Mouse (Mus musculus) hindlimb bud, embryonic 11.5 days (tissue): ENCODE results near the gene Ccl20.
A peak's percentile ranks its signal among the peaks of the same experiment; 100 is the strongest.

Source experiments
- DNase-seq: peaks from one replicate; pipeline ENCODE4 v3.0.0-alpha.2; 2012; ENCODE audit warnings: low read depth, low spot score; ENCODE audit errors: extremely low spot score

The Ccl20 gene

DNA sequence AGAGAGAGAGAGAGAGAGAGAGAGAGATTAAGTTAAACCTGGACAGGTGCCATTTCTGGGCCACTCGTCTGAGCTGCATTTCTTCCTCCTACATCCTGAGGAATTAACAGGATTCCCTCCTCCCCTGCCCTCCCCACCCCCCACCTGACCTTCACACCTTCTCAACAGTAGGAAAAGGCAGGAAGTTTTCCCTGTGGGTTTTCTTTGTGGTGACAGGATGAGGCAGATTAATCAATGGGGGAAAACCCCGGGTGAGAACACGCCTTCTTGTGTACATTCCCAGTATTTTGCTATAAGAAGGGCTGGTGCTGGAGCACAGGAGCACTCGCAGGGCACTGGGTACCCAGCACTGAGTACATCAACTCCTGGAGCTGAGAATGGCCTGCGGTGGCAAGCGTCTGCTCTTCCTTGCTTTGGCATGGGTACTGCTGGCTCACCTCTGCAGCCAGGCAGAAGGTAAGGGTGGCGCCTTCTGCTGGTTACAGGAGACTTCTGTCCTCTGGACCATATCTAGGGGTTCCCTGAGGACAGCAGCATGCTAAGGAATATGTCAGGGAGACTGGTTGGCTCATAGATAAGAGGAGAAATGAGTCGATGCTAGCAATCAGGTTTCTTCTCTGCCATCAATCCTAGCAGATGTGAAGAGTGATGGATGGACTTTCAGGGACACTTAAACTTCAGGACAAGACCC lies at the start of gene Ccl20:
Gene Ccl20 (plus strand): TSS at position 320 of the 691 bp plus-strand sequence.
- DNase-seq, result no peak

DNA sequence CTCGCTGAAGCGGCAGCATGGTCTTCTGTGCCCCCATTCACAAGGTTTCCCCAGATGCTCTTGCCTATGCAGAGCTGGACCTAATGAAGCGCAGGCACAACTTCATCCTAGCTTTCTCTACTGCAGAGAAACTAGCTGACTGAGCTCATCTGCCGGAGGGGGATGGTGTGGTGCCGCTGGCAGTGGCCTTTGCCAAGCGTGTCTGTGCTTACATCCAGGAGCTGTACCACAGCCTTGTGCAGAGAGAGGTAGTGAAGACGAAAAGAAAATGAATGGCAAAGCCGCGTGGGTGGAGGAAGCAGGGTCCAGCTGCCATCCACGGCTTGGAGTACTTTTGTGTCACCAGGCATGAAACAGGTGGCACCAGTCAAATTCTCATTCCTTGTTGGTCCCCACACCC lies 49.4 kb upstream of the Ccl20 start:
- DNase-seq, result no peak

DNA sequence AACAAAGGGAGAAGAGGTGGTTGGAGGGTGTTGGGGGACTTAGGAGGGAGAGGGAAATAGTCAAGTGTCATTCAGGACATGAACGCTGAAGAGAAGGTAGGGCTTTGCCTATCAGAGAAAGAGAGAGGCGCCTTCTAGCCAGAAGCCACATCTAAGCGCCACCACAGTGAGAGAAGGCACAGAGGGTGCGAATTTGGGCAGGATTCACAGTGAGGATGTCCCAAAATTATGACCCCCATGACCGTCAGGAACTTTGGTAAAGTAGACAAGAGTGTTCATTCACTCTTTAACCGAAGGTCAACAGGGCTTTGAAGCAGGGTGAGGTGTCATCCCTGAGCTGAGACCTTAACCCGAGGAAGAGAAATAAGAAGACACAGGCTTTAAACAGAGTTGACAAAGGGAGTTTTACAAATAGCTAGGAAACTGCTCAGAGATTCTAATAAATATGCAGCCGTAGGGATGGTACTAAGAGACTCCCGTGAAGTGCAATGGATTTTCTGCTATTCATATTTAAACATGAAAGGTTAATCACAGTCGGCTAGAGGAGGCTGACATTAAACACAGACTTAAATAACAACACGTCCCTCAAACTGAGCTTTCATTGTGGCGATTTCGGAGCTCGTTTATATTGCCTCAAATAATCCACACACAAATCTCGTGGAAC lies 40.9 kb upstream of the Ccl20 start:
- no peak for DNase-seq

DNA sequence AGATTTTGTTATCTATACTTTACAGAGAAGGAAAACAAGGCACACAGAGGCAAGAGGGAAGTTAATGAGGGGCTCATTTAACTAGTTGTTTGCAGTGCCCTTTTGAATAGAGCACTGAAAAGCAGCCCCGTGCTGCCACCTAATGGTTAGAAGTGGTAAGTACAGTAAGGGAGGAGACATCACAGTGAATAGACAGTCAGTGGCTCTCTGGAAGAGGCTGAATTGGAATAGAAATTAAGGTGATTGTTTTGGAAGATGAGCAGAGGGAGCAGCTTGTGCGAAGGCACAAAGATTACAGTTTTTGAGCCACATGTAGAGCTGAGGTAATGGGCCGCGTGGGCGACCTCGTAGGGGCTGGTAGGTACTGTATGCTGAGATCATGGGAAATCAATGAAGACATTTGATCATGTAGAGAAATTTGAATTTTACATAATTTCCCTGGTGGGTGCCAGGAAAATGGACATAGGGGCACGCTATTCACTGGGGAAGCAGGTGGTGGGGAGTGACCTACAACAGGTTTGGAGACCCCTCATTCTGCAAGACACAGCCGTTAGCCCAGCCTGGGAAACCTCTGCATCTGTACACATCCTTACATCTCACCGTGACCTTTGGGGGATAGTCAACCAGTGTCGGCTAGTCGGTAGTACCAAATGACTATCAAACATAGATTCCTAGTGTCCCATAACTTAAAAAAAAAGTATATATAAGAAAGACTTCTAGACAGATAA lies 40.2 kb upstream of the Ccl20 start:
- peak; percentile 42 for DNase-seq

DNA sequence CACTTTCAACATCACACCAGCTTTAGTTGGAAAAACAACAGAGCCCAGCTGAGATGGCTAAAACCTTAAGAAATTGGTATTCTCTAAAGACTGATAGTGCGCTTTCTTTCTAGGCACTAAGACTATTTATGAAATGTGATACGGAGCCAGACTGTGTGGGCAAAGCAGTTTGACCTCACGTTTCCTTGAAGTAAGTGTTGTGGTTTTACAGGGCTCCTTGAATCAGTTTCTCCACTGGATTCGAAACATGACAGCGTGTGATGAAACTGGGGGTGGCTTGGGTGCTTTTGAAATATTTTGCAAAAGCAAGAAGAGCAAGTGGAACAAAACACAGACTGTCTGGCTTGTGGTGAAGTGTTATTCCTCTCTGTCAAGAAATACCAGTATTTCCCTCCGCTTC lies 39.5 kb upstream of the Ccl20 start:
- DNase-seq, result no peak

DNA sequence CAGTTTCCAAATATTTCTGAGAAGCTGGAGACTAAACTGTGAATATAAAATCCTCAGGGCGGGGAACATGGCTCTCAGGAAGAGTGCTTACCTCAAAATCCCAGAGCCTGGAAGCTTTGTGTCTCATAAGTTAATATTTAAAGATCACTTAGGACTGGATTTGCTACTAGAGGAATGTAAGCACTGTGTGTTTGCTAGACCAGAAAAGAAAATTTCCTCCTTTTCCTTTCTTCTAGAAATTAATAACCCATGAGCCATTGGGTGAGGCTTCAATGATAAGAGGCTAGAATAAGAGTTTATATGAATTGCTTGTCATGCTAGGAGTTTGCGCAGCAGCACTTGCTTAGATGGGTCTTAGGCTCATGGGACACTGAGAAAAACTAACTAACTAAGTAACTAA lies 31.8 kb upstream of the Ccl20 start:
- no peak for DNase-seq

DNA sequence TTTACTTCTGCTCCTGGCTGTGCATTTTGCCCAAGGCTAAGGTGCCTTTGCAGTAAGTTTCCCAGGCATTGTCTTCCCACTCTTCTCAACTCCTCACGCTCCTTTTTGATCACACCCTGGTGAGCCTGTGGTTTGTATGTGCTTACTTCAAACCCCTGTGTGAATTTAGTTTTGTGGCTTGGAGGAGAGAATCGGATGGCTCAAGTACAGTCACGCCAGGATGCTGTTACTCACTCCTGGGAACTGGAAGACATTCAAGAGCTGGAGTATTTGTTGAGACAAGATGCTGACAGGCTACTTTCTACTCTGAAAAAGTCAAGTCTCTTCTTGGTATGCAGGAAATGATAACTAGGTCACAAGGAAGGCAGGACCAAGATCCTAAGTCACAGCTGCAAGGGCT lies 25.3 kb upstream of the Ccl20 start:
- DNase-seq, result no peak

DNA sequence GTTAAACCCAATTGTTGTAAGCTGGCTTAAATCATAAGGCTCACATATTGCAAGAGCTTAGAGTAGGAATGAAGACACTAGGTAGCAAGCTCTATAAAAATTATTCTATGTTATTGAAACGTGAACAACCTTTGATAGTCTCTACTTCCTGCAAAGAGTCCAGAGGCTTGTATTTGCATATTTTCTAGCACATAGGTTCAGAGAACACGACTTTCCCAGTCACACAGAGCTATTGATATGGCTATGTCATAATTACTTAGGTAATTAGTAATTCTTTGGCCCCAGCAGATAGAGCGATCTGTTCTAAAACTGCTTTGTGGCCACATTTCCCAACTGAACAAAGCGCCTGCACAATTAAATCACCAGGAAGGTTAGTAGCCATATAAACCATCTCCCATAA lies 19.6 kb upstream of the Ccl20 start:
- DNase-seq, result no peak

DNA sequence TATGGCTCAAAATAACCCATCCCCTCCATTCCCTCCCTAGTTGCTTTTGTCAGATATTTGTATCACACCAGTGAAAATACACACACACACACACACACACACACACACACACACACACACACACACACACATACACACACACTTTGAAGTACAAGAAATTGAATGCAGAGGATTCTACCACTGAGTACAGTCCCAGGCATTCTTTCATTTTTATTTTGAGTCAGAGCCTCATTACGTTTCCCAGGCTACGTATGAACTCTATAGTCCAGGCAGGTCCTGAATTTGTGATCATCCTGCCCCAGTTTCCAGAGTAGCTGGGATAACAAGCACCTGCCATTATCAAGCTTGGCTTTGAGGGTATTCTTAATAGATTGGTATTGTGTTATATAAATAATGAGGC lies 17.4 kb upstream of the Ccl20 start:
- DNase-seq, result no peak

DNA sequence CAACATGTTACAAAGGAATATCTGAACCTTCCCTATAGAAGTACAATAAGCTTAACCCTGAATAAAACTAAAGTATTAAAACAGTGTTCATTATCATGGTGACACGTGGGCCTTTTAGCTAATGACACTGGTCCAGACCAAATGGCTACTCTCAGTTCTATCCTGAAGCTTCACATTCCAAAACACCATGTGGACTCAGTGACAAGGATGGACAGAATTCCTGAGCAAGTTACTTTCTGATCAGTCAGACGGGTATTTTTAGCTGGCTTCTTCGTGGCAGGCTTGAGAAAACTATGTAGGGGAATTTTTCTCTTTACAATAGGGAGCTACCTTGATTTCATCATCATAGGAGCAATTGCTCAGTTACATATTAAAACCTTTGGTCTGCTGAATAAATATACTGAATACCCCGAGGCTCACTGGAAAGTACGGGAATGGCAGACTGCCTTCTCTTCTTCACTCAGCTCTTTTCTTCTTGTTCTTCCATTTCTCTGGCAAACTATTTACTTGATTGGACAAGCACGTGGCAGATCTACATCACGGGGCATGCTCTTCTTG lies 16.9 kb upstream of the Ccl20 start:
- DNase-seq, result no peak

DNA sequence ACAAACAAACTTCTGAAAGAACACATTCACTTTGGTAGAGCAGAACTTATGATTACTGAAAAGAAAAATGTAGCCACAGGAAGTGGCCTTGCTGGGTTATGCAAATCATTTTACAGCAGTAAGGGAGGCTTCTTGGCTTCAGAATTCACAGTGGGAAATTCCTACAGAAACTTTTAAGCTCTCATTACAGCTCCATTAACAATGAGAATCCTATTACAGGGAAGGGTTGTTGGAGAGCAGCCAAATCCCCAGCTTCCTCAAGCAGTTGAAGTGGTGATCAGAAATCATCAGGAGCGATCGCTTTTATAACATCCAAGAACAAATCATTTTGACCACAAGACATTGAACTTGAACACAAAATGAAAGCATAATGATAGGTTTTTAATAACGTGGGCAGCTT lies 14.7 kb upstream of the Ccl20 start:
- peak; percentile 16 for DNase-seq

DNA sequence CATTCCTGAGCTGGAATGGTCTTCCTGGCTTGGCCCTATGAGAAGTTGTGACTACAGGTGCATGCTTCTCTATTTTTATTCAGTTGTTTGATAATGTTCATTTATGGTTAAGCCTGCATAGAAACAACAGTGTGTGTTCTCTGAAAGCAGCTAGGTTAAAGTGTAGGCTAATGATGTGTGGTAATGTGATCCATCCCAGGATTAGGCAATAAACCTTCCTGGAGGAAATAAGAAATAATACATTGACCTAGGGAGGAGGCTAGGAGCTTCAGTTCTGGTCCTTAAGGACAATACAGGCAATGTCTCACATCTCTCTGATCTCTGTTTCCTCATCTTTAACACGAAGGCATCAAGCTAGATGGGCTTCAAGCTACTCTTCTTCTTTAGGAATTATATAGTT lies 11.1 kb upstream of the Ccl20 start:
- DNase-seq, result no peak

DNA sequence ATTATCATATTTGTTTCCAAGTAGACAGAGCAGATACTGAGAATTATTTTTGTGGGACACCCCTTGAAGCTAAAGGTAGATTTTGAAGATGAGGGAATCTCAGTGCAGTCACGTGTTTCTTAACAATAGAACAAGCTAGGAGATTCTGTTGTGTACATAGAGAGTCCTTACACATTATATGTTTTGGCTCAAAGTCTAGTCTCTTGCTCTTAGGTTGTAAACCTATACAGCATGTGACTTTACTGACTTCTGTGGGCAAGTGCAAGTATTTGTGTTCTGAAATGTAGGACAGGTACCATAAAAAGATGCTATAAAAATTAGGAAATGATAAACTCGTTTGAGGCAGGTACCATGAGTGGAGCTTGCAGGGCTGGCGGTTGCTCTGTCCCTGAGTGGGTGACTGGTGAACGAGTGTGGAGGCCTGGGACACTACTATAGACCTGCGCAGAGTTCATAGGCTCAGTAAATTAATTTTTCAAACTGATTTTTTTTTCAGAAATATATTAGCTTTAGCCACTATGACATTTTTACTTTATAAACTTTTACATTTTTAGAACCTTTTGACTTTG lies 9.1 kb upstream of the Ccl20 start:
- no peak for DNase-seq

DNA sequence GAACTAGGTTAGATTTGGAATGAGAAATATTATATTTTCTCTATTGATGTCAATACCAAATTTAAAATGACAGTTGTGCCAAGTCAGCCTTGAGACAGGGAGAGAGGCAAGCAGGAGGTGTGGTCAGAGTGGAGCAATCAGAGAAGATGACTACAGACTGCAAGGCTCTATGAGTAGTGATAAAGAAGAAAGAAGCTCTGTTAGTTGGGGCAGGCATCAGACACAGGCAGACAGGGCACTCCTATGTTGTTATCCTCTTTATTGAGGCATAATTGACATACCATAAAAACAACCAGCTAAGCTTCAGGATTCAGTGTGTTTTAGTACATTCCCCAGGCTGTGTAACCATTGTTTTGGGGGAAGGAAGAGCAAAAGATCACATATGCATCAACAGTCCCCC lies 5.6 kb upstream of the Ccl20 start:
- no peak for DNase-seq

DNA sequence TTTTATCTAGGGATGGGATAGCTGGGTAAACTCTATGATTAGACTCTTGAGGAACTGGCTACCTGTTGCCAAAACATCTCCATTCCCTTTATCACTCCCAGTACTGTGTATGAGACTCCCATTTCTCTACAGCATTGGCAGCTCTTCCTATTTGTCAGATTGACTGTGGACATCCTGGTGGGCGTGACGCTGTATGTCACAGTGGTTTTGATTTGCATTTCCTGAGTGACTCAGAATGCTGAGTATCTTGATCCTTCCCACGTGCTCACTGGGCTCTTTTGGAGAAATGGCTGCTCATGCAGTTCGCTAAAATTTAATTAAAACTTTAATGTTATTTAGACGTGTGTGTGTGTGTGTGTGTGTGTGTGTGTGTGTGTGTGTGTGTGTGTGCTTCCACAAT lies 4.8 kb upstream of the Ccl20 start:
- no peak for DNase-seq

DNA sequence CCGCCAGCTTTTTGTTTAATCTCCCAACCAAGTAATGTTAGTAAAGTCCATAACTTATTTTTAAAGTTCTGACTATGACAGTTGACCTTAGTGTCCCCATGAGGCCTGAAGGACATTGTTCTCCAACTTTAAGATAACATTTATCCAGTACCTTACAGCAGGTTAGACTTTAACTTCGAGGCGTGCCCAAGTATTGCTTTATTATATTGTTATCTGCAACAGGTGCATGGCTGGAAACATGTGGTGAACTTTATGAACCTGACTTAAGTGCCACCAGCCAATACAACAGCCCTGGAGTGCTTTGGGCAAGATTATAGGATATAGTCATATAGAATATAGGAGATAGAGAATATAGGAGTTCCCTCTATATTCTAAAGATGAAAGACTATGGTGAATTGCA lies 651 bp downstream of the Ccl20 start:
- DNase-seq, result no peak

DNA sequence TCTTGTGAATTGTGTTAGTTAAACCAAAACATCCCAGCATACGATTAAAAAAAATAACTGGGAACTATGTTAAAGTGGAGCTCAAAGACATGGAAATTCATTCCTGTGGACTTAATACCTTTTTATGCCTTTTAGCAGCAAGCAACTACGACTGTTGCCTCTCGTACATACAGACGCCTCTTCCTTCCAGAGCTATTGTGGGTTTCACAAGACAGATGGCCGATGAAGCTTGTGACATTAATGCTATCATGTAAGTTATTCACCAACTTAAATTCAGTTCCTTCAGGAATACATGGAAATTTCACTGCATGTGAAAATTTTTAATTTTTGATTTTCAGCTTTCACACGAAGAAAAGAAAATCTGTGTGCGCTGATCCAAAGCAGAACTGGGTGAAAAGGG lies 1.1 kb downstream of the Ccl20 start:
- DNase-seq, result no peak

DNA sequence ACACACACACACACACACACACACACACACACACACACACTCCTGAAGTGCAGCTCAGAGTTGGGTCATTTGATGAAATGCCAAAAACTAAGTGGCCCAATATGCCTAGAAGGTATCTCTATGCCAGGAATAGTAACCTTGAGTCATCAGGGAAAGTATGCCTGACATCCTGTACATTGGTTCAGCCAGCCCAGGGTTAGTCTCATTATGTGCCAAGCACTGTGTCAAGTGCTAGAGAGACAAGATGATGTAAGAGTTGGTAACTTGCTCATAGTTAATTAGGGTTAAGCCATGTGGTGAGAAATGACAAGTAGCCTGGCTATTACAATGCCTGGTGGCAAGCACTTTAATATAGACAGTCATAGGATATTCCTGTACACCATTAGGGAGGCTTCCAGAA lies 3.3 kb downstream of the Ccl20 start:
- DNase-seq, result no peak

DNA sequence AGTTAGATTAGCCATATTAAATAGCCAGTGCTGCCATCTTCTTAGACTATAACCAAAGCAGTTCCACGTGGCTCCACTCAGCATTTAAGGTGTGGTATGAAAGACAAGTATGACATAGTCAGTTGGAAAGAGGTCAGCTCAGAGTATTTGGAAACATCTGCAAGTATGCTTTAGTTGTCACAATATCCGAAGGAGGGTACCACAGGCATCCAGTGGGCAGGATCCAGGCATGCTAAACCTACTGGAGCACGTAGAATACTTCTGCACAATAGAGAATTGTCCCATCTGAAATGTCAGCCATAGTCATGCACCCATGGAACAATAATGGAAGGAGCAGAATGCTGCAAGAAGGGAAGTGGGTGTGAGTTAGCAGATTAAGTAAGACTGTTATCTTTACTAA lies 3.7 kb downstream of the Ccl20 start:
- no peak for DNase-seq

DNA sequence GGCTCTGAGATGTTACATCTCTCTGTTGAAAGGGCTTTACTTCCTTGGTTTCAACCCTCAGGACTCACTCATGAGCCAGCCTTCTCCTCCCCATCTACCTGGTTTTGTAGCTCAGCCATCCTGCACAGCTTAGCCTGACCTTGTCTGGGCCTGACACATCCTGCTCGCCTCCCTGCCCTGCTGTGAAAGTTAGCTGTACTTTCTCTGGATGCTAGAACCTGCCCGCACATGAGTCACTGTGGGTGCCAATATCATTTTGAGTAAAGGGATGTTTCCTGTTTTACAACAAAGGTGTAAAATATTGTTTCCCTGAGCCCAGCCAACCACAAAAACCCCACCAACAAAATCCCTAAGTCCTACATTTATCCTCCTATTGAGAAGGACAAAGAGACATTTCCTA lies 6.6 kb downstream of the Ccl20 start:
- DNase-seq, result no peak

DNA sequence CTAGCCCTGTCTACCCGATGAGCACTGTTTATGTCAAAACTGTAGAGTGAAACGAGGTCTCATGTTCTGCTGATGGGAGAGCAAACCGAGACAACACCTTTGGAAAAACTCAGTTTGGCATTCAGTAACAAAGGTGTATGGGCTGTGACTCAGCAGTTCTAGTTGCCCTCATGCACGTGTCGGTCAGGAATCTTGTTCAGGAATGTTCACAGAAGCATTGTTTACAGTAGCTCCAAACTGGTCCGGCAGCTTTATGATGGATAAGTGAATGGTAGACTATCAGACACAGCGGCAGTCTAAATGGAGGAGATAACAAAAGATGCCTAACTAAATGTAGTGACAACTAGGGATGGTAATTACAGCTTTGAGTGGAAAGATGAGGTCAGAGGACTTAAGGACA lies 19.3 kb downstream of the Ccl20 start:
- no peak for DNase-seq

DNA sequence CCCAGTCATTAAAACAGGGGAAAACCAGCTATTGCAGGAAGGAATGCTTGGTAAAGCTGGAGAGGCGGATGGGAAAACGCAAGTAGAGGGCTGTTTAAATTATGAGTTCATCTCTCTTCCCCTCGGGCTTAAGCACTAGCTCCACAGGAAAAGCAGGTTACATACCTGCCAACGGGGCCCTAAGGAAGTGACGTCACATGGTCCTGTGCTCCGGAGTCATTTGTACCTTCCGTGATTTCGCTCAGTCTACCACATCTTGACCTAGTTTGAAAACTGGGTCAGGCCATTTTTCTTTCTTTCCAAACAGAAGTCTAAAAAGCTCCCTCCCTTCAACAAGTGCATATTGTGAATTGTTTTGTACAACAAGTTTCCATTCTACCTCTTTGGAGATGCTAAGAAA lies 21.3 kb downstream of the Ccl20 start:
- DNase-seq, result no peak
